Mouse (Mus musculus) heart, embryonic 13.5 days (tissue): ENCODE results near the gene Aatf. TPM values are rescaled to one million over a fixed set of nuclear protein-coding genes. Genes with fewer than 3 reads are reported as not detected.

Source experiments
- ATAC-seq: fragments of 200-750 bp; cut with Nextera tagmentation; 2 replicates; pipeline ENCODE4 v1.8.0; 2017; ENCODE audit warnings: moderate TSS enrichment; ENCODE audit not compliant: insufficient number of reproducible peaks, low FRiP score, low TSS enrichment; ENCODE audit errors: extremely low read depth
- H3K27ac ChIP-seq: fragments of 300-500 bp; sonication (generic); replicated peaks from 2 replicates; pipeline ENCODE4 v1.5.1; 2015; ENCODE audit warnings: moderate library complexity, mild to moderate bottlenecking, inconsistent platforms
- H3K27me3 ChIP-seq: fragments of 300-500 bp; sonication (generic); replicated peaks from 2 replicates; pipeline ENCODE4 v1.6.1; 2015; ENCODE audit warnings: mild to moderate bottlenecking, inconsistent platforms
- H3K36me3 ChIP-seq: fragments of 300-500 bp; sonication (generic); 2 replicates; pipeline ENCODE4 v1.6.1; 2015; ENCODE audit warnings: mild to moderate bottlenecking, inconsistent platforms
- H3K4me1 ChIP-seq: fragments of 300-500 bp; sonication (generic); 2 replicates; pipeline ENCODE4 v1.6.1; 2015; ENCODE audit warnings: inconsistent platforms
- H3K4me2 ChIP-seq: fragments of 300-500 bp; sonication (generic); 2 replicates; pipeline ENCODE4 v1.6.1; 2015; ENCODE audit warnings: inconsistent platforms, mild to moderate bottlenecking, moderate library complexity
- H3K4me3 ChIP-seq: fragments of 300-500 bp; sonication (generic); 2 replicates; pipeline ENCODE4 v1.5.1; 2015; ENCODE audit warnings: moderate library complexity, mild to moderate bottlenecking, inconsistent platforms
- H3K9ac ChIP-seq: fragments of 300-500 bp; sonication (generic); 2 replicates; pipeline ENCODE4 v1.6.1; 2015; ENCODE audit warnings: inconsistent platforms, mild to moderate bottlenecking, moderate library complexity
- H3K9me3 ChIP-seq: fragments of 300-500 bp; sonication (generic); 2 replicates; pipeline ENCODE4 v1.6.1; 2016; ENCODE audit warnings: inconsistent platforms
- WGBS: fragments of 180-500 bp; shearing (Covaris S2); methylation state at CpG from one replicate; pipeline ENCODE4 v1.1.7; 2015; ENCODE audit warnings: mixed read lengths; 5-methylcytosine and 5-hydroxymethylcytosine counted together
- polyA plus RNA-seq: library from polyadenylated mRNA; unstranded; fragments of >200 nt; fragmentation: Nextera tagmentation; extraction: Ambion mirVana; gene quantifications from 2 replicates; pipeline ENCODE4 v1.2.1, GENCODE M21; 2015

Gene Aatf
- polyA plus RNA-seq, 1 experiment from 2014 or later = 28.2 TPM

GRCm38 (mm10) chr11:84426633-84426998, 86.7 kb downstream of the Aatf start:
- Histone ChIP-seq H3K9ac (no peak overlapping the region), H3K9me3 (no peaks in the 10 kb centered on the region), H3K27me3 (no peaks in the 10 kb centered on the region), H3K4me2 (no peak overlapping the region), H3K27ac (no peak overlapping the region), H3K4me3 (no peak overlapping the region), H3K4me1 (peaks cover 9% of the 10 kb centered on the region), H3K36me3 (peaks cover 3% of the 10 kb centered on the region; the same call in 1 of the 2 replicates)
- WGBS = 88% methylated on average over 5 of the region's 5 CpGs
- no peak for ATAC-seq

- Histone ChIP-seq H3K4me2 (no peak overlapping the region), H3K9ac (no peak overlapping the region), H3K27me3 (no peaks in the 10 kb centered on the region), H3K4me3 (no peak overlapping the region), H3K4me1 (peaks cover 9% of the 10 kb centered on the region), H3K36me3 (no peaks in the 10 kb centered on the region; the same call in 1 of the 2 replicates), H3K9me3 (no peaks in the 10 kb centered on the region), H3K27ac (no peak overlapping the region)
- no peak for ATAC-seq
- WGBS = 76% methylated on average over 13 of the region's 13 CpGs
These were observed 87.3 kb downstream of the Aatf start for GRCm38 (mm10) chr11:84425736-84426632.

GRCm38 (mm10) chr11:84420779-84421178, 92.5 kb downstream of the Aatf start:
- H3K9me3 ChIP-seq = no peaks in the 10 kb centered on the region
- H3K4me1 ChIP-seq = peaks cover 9% of the 10 kb centered on the region
- no peak overlapping the region for H3K4me3 ChIP-seq
- no peak overlapping the region for H3K4me2 ChIP-seq
- H3K27me3 ChIP-seq = no peaks in the 10 kb centered on the region
- no peaks in the 10 kb centered on the region; the same call in 1 of the 2 replicates for H3K36me3 ChIP-seq
- ATAC-seq = no peak
- H3K9ac ChIP-seq = no peak overlapping the region
- 88% methylated on average over 6 of the region's 6 CpGs for WGBS
- H3K27ac ChIP-seq = no peak overlapping the region

- no peak overlapping the region for H3K9ac ChIP-seq
- no peak overlapping the region for H3K4me3 ChIP-seq
- H3K9me3 ChIP-seq = no peaks in the 10 kb centered on the region
- 30% methylated on average over 6 of the region's 6 CpGs for WGBS
- H3K27me3 ChIP-seq = no peaks in the 10 kb centered on the region
- ATAC-seq = no peak
- H3K4me2 ChIP-seq = no peak overlapping the region
- peaks cover 21% of the 10 kb centered on the region for H3K4me1 ChIP-seq
- H3K27ac ChIP-seq = 0 out of 2 replicates have a peak overlapping the region, but pooled peaks have one; percentile 29
- no peaks in the 10 kb centered on the region for H3K36me3 ChIP-seq
These were observed 100.2 kb downstream of the Aatf start for GRCm38 (mm10) chr11:84413111-84413510.

GRCm38 (mm10) chr11:84412201-84412934, 101.0 kb downstream of the Aatf start:
- no peak overlapping the region for H3K4me3 ChIP-seq
- 71% methylated on average over 12 of the region's 12 CpGs for WGBS
- ATAC-seq = no peak
- no peaks in the 10 kb centered on the region for H3K36me3 ChIP-seq
- H3K9me3 ChIP-seq = no peaks in the 10 kb centered on the region
- H3K4me1 ChIP-seq = peaks cover 21% of the 10 kb centered on the region
- no peak overlapping the region for H3K4me2 ChIP-seq
- H3K27me3 ChIP-seq = no peaks in the 10 kb centered on the region
- no peak overlapping the region for H3K27ac ChIP-seq
- H3K9ac ChIP-seq = no peak overlapping the region

GRCm38 (mm10) chr11:84411642-84412018, 101.7 kb downstream of the Aatf start:
- Histone ChIP-seq H3K9ac (no peak overlapping the region), H3K36me3 (no peaks in the 10 kb centered on the region)
- no peak for ATAC-seq

GRCm38 (mm10) chr11:84410879-84411641, 102.3 kb downstream of the Aatf start:
- H3K4me3 ChIP-seq = no peak overlapping the region
- 57% methylated on average over 7 of the region's 7 CpGs for WGBS
- H3K4me2 ChIP-seq = no peak overlapping the region
- no peak for ATAC-seq
- H3K27ac ChIP-seq = no peak overlapping the region
- H3K9me3 ChIP-seq = peaks cover 8% of the 10 kb centered on the region
- peaks cover 21% of the 10 kb centered on the region for H3K4me1 ChIP-seq
- no peaks in the 10 kb centered on the region for H3K27me3 ChIP-seq
- no peaks in the 10 kb centered on the region for H3K36me3 ChIP-seq
- H3K9ac ChIP-seq = no peak overlapping the region

More at GRCm38 (mm10) chr11:84411642-84412018, 101.7 kb downstream of the Aatf start:
- peaks cover 4% of the 10 kb centered on the region for H3K9me3 ChIP-seq
- peaks cover 21% of the 10 kb centered on the region for H3K4me1 ChIP-seq
- no peak overlapping the region for H3K4me2 ChIP-seq
- WGBS = 57% methylated on average over 7 of the region's 7 CpGs
- H3K4me3 ChIP-seq = no peak overlapping the region
- H3K27ac ChIP-seq = no peak overlapping the region
- no peaks in the 10 kb centered on the region for H3K27me3 ChIP-seq

GRCm38 (mm10) chr11:84410383-84410782, 102.9 kb downstream of the Aatf start:
- H3K27me3 ChIP-seq = no peaks in the 10 kb centered on the region
- no peaks in the 10 kb centered on the region for H3K36me3 ChIP-seq
- 51% methylated on average over 4 of the region's 4 CpGs for WGBS

DNA sequence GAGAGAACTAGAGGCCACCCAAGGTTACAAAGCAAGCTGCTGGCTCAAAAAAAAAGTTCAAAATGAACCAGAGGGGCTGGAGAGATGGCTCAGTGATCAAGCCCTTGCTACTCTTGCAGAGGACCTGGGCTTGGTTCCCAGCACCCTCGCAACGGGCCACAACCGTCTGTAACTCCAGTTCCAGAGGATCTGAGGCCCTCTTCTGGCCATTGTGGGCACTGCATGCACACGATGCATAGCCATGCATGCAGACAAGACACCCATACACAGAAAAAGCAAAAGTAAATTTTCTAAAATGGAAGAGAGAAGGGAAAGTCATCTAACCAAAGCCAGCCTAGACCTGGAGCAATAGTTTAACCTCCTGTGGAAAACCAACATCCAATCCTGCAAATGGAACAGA, 106.6 kb downstream of the Aatf start:
- Histone ChIP-seq H3K9ac (no peak overlapping the region), H3K4me1 (peaks cover 23% of the 10 kb centered on the region), H3K4me2 (no peak overlapping the region), H3K9me3 (peaks cover 8% of the 10 kb centered on the region), H3K36me3 (no peaks in the 10 kb centered on the region), H3K27me3 (no peaks in the 10 kb centered on the region), H3K27ac (no peak overlapping the region), H3K4me3 (no peak overlapping the region)
- 89% methylated on average over 4 of the region's 4 CpGs for WGBS
- no peak for ATAC-seq

More at GRCm38 (mm10) chr11:84410383-84410782, 102.9 kb downstream of the Aatf start:
- Histone ChIP-seq H3K9me3 (peaks cover 8% of the 10 kb centered on the region), H3K9ac (no peak overlapping the region), H3K4me2 (no peak overlapping the region), H3K4me3 (no peak overlapping the region), H3K4me1 (peaks cover 21% of the 10 kb centered on the region), H3K27ac (no peak overlapping the region)
- no peak for ATAC-seq

- Histone ChIP-seq H3K9me3 (no peaks in the 10 kb centered on the region), H3K36me3 (peaks cover 26% of the 10 kb centered on the region), H3K27me3 (no peaks in the 10 kb centered on the region), H3K9ac (no peak overlapping the region), H3K4me2 (no peak overlapping the region), H3K4me1 (peaks cover 29% of the 10 kb centered on the region), H3K27ac (no peak overlapping the region), H3K4me3 (no peak overlapping the region)
- no peak for ATAC-seq
- 69% methylated on average over 1 of the region's 1 CpGs for WGBS
These were observed 118.3 kb downstream of the Aatf start for GRCm38 (mm10) chr11:84395010-84395409.

DNA sequence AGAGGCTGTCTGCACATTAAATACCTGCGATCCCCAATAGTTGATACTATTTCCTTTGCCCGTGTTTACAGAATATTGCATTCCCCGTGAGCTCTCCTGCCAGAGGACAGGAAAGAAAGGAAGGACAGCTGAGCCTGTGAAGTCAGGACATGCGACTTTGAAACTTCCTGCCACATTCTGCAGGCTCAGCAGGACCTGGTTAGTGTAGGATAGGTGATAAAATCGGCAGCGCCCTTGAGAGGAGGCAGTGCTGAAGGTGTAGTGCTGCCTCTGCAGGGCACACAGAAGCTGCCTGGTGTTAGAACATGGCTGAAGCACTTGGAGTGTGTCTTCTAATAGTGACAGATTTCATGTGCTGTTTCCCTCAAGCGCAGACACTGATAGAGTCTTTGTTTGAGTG, 119.8 kb downstream of the Aatf start:
- Histone ChIP-seq H3K27me3 (no peaks in the 10 kb centered on the region), H3K36me3 (peaks cover 21% of the 10 kb centered on the region), H3K4me3 (no peak overlapping the region), H3K27ac (0 out of 2 replicates have a peak overlapping the region, but pooled peaks have one; percentile 29), H3K9ac (no peak overlapping the region), H3K9me3 (no peaks in the 10 kb centered on the region), H3K4me2 (no peak overlapping the region), H3K4me1 (peaks cover 37% of the 10 kb centered on the region)
- WGBS = 32% methylated on average over 7 of the region's 7 CpGs
- no peak for ATAC-seq
